Mouse (Mus musculus) lung, embryonic 16.5 days (tissue): ENCODE data around the gene Stk38. TPM values are rescaled to one million over a fixed set of nuclear protein-coding genes. Genes with fewer than 3 reads are reported as not detected.
A peak's percentile ranks its signal among the peaks of the same experiment; 100 is the strongest.

Source experiments
- ATAC-seq: fragments of 200-750 bp; cut with Nextera tagmentation; 2 replicates; pipeline ENCODE4 v1.8.0; 2017; ENCODE audit warnings: low read depth, mild to moderate bottlenecking, moderate library complexity
- H3K27ac ChIP-seq: fragments of 300-500 bp; sonication (generic); 2 replicates; pipeline ENCODE4 v1.5.1; 2014; ENCODE audit warnings: mild to moderate bottlenecking, control low read depth, low read length
- H3K27me3 ChIP-seq: fragments of 300-500 bp; sonication (generic); 2 replicates; pipeline ENCODE4 v1.6.1; 2014; ENCODE audit warnings: low read depth, low read length, mixed read lengths; ENCODE audit not compliant: control insufficient read depth, insufficient read depth
- H3K36me3 ChIP-seq: fragments of 300-500 bp; sonication (generic); 2 replicates; pipeline ENCODE4 v1.6.1; 2014; ENCODE audit warnings: low read length; ENCODE audit not compliant: control insufficient read depth, insufficient read depth
- H3K4me1 ChIP-seq: fragments of 300-500 bp; sonication (generic); replicated peaks from 2 replicates; pipeline ENCODE4 v1.6.1; 2014; ENCODE audit warnings: low read length, mixed read lengths; ENCODE audit not compliant: control insufficient read depth, insufficient read depth
- H3K4me2 ChIP-seq: fragments of 300-500 bp; sonication (generic); 2 replicates; pipeline ENCODE4 v1.6.1; 2014; ENCODE audit warnings: low read depth, low read length, control low read depth
- H3K4me3 ChIP-seq: fragments of 300-500 bp; sonication (generic); 2 replicates; pipeline ENCODE4 v1.5.1; 2014; ENCODE audit warnings: mild to moderate bottlenecking, low read length, control low read depth
- H3K9ac ChIP-seq: fragments of 300-500 bp; sonication (generic); 2 replicates; pipeline ENCODE4 v1.6.1; 2014; ENCODE audit warnings: low read length, control low read depth
- H3K9me3 ChIP-seq: fragments of 300-500 bp; sonication (generic); 2 replicates; pipeline ENCODE4 v1.6.1; 2016; ENCODE audit warnings: low read length; ENCODE audit not compliant: control insufficient read depth
- WGBS: fragments of 180-500 bp; shearing (Covaris S2); extraction: QIAGEN DNeasy Blood & Tissue Kit; methylation state at CpG from one replicate; pipeline ENCODE4 v1.1.7; 2014; 5-methylcytosine and 5-hydroxymethylcytosine counted together
- polyA plus RNA-seq: library from polyadenylated mRNA; unstranded; fragments of >200 nt; fragmentation: Nextera tagmentation; extraction: Ambion mirVana; gene quantifications from 2 replicates; pipeline ENCODE4 v1.2.1, GENCODE M21; 2015

The Stk38 gene
- polyA plus RNA-seq, 1 experiment from 2014 or later, result 103 TPM

GRCm38 (mm10) chr17:29019391-29019790 lies 11.6 kb upstream of the Stk38 start:
- no peak for ATAC-seq
- Histone ChIP-seq H3K27me3 (no peaks in the 10 kb centered on the region), H3K27ac (no peak overlapping the region), H3K36me3 (no peaks in the 10 kb centered on the region), H3K4me2 (no peak overlapping the region), H3K9me3 (no peaks in the 10 kb centered on the region), H3K4me3 (no peak overlapping the region), H3K9ac (no peak overlapping the region), H3K4me1 (peaks cover 4% of the 10 kb centered on the region)
- 55% methylated on average over 7 of the region's 7 CpGs for WGBS

DNA sequence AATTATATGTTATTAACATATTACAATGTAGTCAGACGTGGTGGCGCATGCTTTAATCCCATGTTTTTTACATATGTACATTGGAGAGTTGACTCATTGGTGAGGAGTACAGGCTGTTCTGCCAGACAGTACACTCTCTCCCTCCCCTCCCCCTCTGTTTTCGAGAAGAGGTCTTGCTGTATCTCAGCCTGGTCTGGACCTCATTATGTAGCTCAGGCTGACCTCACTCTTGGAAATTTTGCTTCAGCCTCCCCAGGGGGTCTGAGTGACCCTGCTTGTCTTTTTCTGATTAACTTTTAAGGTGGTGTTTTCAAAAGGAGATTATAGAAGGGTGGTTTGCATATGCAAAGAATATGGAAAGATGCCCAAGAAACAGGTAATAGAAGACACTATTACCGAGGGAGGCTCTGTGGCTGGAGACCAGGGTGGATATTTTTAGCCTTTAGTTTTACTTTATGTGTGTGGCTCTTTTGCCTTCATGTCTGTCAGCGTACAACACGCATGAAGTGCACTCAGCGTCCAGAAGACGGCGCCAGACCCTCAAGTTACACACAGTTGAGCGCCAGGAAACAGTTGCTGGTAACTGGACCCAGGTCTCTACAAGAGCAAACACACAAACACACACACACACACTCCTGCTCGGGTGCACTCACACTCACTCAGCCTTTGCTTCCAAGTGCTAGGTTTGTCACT lies 10.6 kb upstream of the Stk38 start:
- no peak overlapping the region for H3K4me2 ChIP-seq
- H3K27ac ChIP-seq, result no peak overlapping the region
- 46% methylated on average over 11 of the region's 11 CpGs for WGBS
- no peak overlapping the region for H3K4me3 ChIP-seq
- no peaks in the 10 kb centered on the region for H3K36me3 ChIP-seq
- H3K4me1 ChIP-seq, result peaks cover 3% of the 10 kb centered on the region
- H3K9me3 ChIP-seq, result no peaks in the 10 kb centered on the region
- ATAC-seq, result no peak
- no peak overlapping the region for H3K9ac ChIP-seq
- H3K27me3 ChIP-seq, result no peaks in the 10 kb centered on the region

DNA sequence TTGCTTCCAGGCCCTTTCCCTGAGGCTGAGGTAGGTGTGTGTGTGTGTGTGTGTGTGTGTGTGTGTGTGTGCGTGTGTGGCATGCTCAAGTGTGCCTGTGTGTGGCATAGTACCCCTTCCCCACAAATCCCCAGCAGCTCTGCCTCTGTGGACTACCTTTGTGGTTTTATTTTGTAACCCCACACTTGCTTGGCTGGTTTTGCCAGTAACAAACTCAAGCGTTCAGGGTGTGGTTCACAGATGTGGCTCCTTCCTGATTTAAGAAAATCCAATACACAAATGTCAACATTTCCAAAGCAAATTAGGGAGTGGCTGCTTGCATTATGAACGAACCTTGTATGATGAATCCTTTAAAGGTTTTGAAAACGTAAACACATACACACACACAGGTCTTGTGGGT lies 8.9 kb upstream of the Stk38 start:
- Histone ChIP-seq H3K9ac (no peak overlapping the region), H3K4me1 (peaks cover 3% of the 10 kb centered on the region), H3K36me3 (no peaks in the 10 kb centered on the region), H3K4me2 (no peak overlapping the region), H3K27me3 (no peaks in the 10 kb centered on the region), H3K9me3 (no peaks in the 10 kb centered on the region), H3K27ac (no peak overlapping the region), H3K4me3 (no peak overlapping the region)
- WGBS, result 74% methylated on average over 4 of the region's 4 CpGs
- ATAC-seq, result no peak

GRCm38 (mm10) chr17:29015638-29016037 lies 7.8 kb upstream of the Stk38 start:
- no peak overlapping the region for H3K4me2 ChIP-seq
- ATAC-seq, result no peak
- H3K9me3 ChIP-seq, result no peaks in the 10 kb centered on the region
- H3K4me1 ChIP-seq, result peaks cover 3% of the 10 kb centered on the region
- H3K36me3 ChIP-seq, result no peaks in the 10 kb centered on the region
- no peaks in the 10 kb centered on the region for H3K27me3 ChIP-seq
- 28% methylated on average over 2 of the region's 2 CpGs for WGBS
- no peak overlapping the region for H3K27ac ChIP-seq
- H3K4me3 ChIP-seq, result no peak overlapping the region
- no peak overlapping the region for H3K9ac ChIP-seq

- no peaks in the 10 kb centered on the region for H3K27me3 ChIP-seq
- H3K9ac ChIP-seq, result no peak overlapping the region
- H3K36me3 ChIP-seq, result no peaks in the 10 kb centered on the region
- no peak overlapping the region for H3K4me3 ChIP-seq
- H3K9me3 ChIP-seq, result no peaks in the 10 kb centered on the region
- H3K4me2 ChIP-seq, result no peak overlapping the region
- H3K27ac ChIP-seq, result no peak overlapping the region; the same call in 1 of the 2 replicates
- peak; percentile 78 for ATAC-seq
- peaks cover 3% of the 10 kb centered on the region for H3K4me1 ChIP-seq
Measured at GRCm38 (mm10) chr17:29014235-29014634, 6.4 kb upstream of the Stk38 start.

DNA sequence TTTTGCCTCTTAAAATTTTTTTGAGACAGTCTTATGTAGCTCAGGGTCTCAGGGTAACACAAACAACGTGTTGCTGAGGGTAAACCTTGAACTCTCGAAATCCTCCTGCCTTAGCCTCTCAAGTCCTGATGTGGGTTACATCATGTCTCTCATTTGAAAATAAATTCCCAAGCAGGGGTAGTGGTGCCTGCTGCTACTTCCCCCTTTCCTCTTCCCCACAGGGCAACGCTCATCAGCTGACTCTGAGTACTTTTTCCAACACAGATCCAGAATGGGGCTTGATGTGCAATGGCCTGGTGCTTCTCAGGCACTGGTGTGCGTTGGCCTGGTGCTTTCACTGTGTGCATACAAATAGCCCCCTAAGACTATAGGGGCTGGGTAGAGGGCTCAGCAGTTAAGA lies 1.4 kb upstream of the Stk38 start:
- ATAC-seq, result no peak
- no peak overlapping the region for H3K4me2 ChIP-seq
- no peak overlapping the region for H3K4me3 ChIP-seq
- no peaks in the 10 kb centered on the region for H3K36me3 ChIP-seq
- WGBS, result 87% methylated on average over 4 of the region's 4 CpGs
- H3K27me3 ChIP-seq, result no peaks in the 10 kb centered on the region
- no peaks in the 10 kb centered on the region for H3K9me3 ChIP-seq
- peaks cover 12% of the 10 kb centered on the region for H3K4me1 ChIP-seq
- no peak overlapping the region for H3K27ac ChIP-seq
- H3K9ac ChIP-seq, result no peak overlapping the region

- H3K4me2 ChIP-seq, result peak overlapping the region; percentile 55
- H3K4me3 ChIP-seq, result peak overlapping the region; percentile 71
- no peaks in the 10 kb centered on the region for H3K27me3 ChIP-seq
- H3K4me1 ChIP-seq, result peaks cover 9% of the 10 kb centered on the region; the same call in 1 of the 2 replicates
- no peaks in the 10 kb centered on the region for H3K36me3 ChIP-seq
- H3K27ac ChIP-seq, result peak overlapping the region; percentile 76
- ATAC-seq, result no peak
- peak overlapping the region; percentile 79 for H3K9ac ChIP-seq
- WGBS, result 20% methylated on average over 8 of the region's 8 CpGs
- H3K9me3 ChIP-seq, result no peaks in the 10 kb centered on the region
Measured at GRCm38 (mm10) chr17:29008326-29008650, 493 bp upstream of the Stk38 start.

GRCm38 (mm10) chr17:29007243-29007640 lies 553 bp downstream of the Stk38 start:
- H3K36me3 ChIP-seq, result no peaks in the 10 kb centered on the region
- peak overlapping the region; percentile 76 for H3K27ac ChIP-seq
- H3K4me1 ChIP-seq, result peaks cover 9% of the 10 kb centered on the region; the same call in 1 of the 2 replicates
- under 1% methylated on average over 19 of the region's 19 CpGs for WGBS
- H3K4me2 ChIP-seq, result peak overlapping the region; percentile 75
- H3K27me3 ChIP-seq, result no peaks in the 10 kb centered on the region
- peak overlapping the region; percentile 71 for H3K4me3 ChIP-seq
- H3K9ac ChIP-seq, result peak overlapping the region; percentile 79
- ATAC-seq, result no peak; the same call in 1 of the 2 replicates
- H3K9me3 ChIP-seq, result no peaks in the 10 kb centered on the region

GRCm38 (mm10) chr17:29006812-29007211 lies 983 bp downstream of the Stk38 start:
- ATAC-seq, result no peak
- Histone ChIP-seq H3K4me1 (peaks cover 9% of the 10 kb centered on the region; the same call in 1 of the 2 replicates), H3K27ac (peak overlapping the region; percentile 76), H3K27me3 (no peaks in the 10 kb centered on the region), H3K36me3 (no peaks in the 10 kb centered on the region), H3K9me3 (no peaks in the 10 kb centered on the region), H3K9ac (peak overlapping the region; percentile 79), H3K4me3 (peak overlapping the region; percentile 71), H3K4me2 (peak overlapping the region; percentile 75)
- WGBS, result 2% methylated on average over 7 of the region's 7 CpGs
